Mouse (Mus musculus) CH12.LX (cell line): ENCODE measurements at regions not wholly inside any gene's neighbourhood (a gene's known extent, or its start where the extent isn't known, plus 50 kb on each side); places are given as distances from the start of the nearest gene placed in this dataset.
"Not testable (repeated sequence)": the region's sequence is repeated elsewhere in the genome, so short reads cannot be mapped to it uniquely, and the experiment has no call there.

Experiments
- DNase-seq: peaks from one replicate; pipeline ENCODE4 v3.0.0-alpha.2; 2013; ENCODE audit errors: extremely low read depth
- H3K27ac ChIP-seq: 2 replicates; pipeline ENCODE4 v1.5.1; 2012; ENCODE audit warnings: low read depth, mild to moderate bottlenecking, control low read depth, moderate library complexity; ENCODE audit not compliant: insufficient read depth
- H3K27me3 ChIP-seq: replicated peaks from 2 replicates; pipeline ENCODE3; 2012; ENCODE audit warnings: inconsistent platforms
- H3K36me3 ChIP-seq, 2 experiments: replicated peaks in 1 of 2; 2 replicates each; pipeline versions ENCODE3 to v1.6.1; 2012; ENCODE audit warnings: inconsistent platforms in 1 of 2, low read length in 1 of 2, mild to moderate bottlenecking in 1 of 2, mixed read lengths in 1 of 2, moderate library complexity in 1 of 2; ENCODE audit not compliant: control insufficient read depth in 1 of 2, insufficient read depth in 1 of 2
- H3K4me1 ChIP-seq, 2 experiments: 2 replicates each; pipeline ENCODE4 v1.6.1; 2012; ENCODE audit warnings: inconsistent platforms in 1 of 2, moderate library complexity in 1 of 2; ENCODE audit not compliant: insufficient read depth in 2 of 2, control insufficient read depth in 1 of 2
- H3K4me2 ChIP-seq: 2 replicates; pipeline ENCODE4 v1.6.1; 2012; ENCODE audit warnings: low read depth, mild to moderate bottlenecking, control low read depth; ENCODE audit not compliant: poor library complexity, insufficient read depth, severe bottlenecking
- H3K4me3 ChIP-seq, 3 experiments: fragments of 150-350 bp in 1 of 3; sonication (generic) in 1 of 3; replicated peaks in 1 of 3; 2 replicates each; pipeline versions ENCODE3 to v1.5.1; 2011 to 2012; ENCODE audit warnings: low read depth in 2 of 3, low read length in 2 of 3, mild to moderate bottlenecking in 2 of 3, moderate library complexity in 2 of 3, control low read depth in 1 of 3, improper control_type of control experiment in 1 of 3, inconsistent platforms in 1 of 3, mixed read lengths in 1 of 3; ENCODE audit not compliant: poor library complexity in 1 of 3
- H3K79me2 ChIP-seq: replicated peaks from 2 replicates; pipeline ENCODE4 v1.6.1; 2012; ENCODE audit warnings: mild to moderate bottlenecking, moderate library complexity; ENCODE audit not compliant: control insufficient read depth, poor library complexity, insufficient read depth, severe bottlenecking; ENCODE audit errors: extremely low read depth
- H3K9ac ChIP-seq: 2 replicates; pipeline ENCODE4 v1.6.1; 2012; ENCODE audit warnings: low read depth, mild to moderate bottlenecking, control low read depth, moderate library complexity; ENCODE audit not compliant: insufficient read depth
- H3K9me3 ChIP-seq: replicated peaks from 2 replicates; pipeline ENCODE3; 2012; ENCODE audit warnings: low read length, inconsistent platforms, mixed read lengths
- BHLHE40 ChIP-seq: IDR thresholded peaks from 2 replicates; pipeline ENCODE4 v1.6.1; 2011; ENCODE audit warnings: mild to moderate bottlenecking, low read depth, low read length, improper control_type of control experiment
- CHD1 ChIP-seq: IDR thresholded peaks from 2 replicates; pipeline ENCODE4 v1.6.1; 2012; ENCODE audit warnings: low read depth, low read length, improper control_type of control experiment, inconsistent platforms
- CTCF ChIP-seq, 2 experiments: IDR thresholded peaks in 1 of 2; conservative IDR thresholded peaks in 1 of 2; 2 replicates each; pipeline ENCODE4 v1.5.1; 2011 to 2012; ENCODE audit warnings: low read depth in 2 of 2, low read length in 2 of 2, improper control_type of control experiment in 1 of 2, inconsistent platforms in 1 of 2, mild to moderate bottlenecking in 1 of 2, moderate library complexity in 1 of 2
- EP300 ChIP-seq: IDR thresholded peaks from 2 replicates; pipeline ENCODE4 v1.6.1; 2011; ENCODE audit warnings: low read length, improper control_type of control experiment
- ETS1 ChIP-seq: conservative IDR thresholded peaks from 2 replicates; pipeline ENCODE4 v1.6.1; 2012; ENCODE audit warnings: low read depth, mild to moderate bottlenecking, inconsistent platforms, low read length, improper control_type of control experiment, moderate library complexity
- HCFC1 ChIP-seq: IDR thresholded peaks from 2 replicates; pipeline ENCODE4 v1.6.1; 2012; ENCODE audit warnings: low read depth, mild to moderate bottlenecking, inconsistent platforms, low read length, improper control_type of control experiment
- IRF4 ChIP-seq: IDR thresholded peaks from 2 replicates; pipeline ENCODE4 v1.6.1; 2014; ENCODE audit warnings: low read depth, mild to moderate bottlenecking, inconsistent platforms, low read length, improper control_type of control experiment
- JUND ChIP-seq: conservative IDR thresholded peaks from 2 replicates; pipeline ENCODE4 v1.6.1; 2011; ENCODE audit warnings: low read depth, low read length, improper control_type of control experiment
- MAFK ChIP-seq: IDR thresholded peaks from 2 replicates; pipeline ENCODE4 v1.6.1; 2011; ENCODE audit warnings: low read length, improper control_type of control experiment; ENCODE audit not compliant: insufficient replicate concordance
- MAX ChIP-seq: IDR thresholded peaks from 2 replicates; pipeline ENCODE4 v1.6.1; 2011; ENCODE audit warnings: low read length, improper control_type of control experiment
- MAZ ChIP-seq: IDR thresholded peaks from 2 replicates; pipeline ENCODE4 v1.6.1; 2012; ENCODE audit warnings: low read depth, mild to moderate bottlenecking, inconsistent platforms, low read length, improper control_type of control experiment, moderate library complexity
- MEF2A ChIP-seq: IDR thresholded peaks from 2 replicates; pipeline ENCODE4 v1.6.1; 2014; ENCODE audit warnings: low read depth, mild to moderate bottlenecking, inconsistent platforms, low read length, improper control_type of control experiment, borderline replicate concordance
- MXI1 ChIP-seq: IDR thresholded peaks from 2 replicates; pipeline ENCODE4 v1.6.1; 2011; ENCODE audit warnings: mild to moderate bottlenecking, low read depth, low read length, improper control_type of control experiment
- NELFE ChIP-seq: IDR thresholded peaks from 2 replicates; pipeline ENCODE4 v1.6.1; 2011; ENCODE audit warnings: low read depth, low read length, improper control_type of control experiment
- NRF1 ChIP-seq: IDR thresholded peaks from 2 replicates; pipeline ENCODE4 v1.6.1; 2014; ENCODE audit warnings: low read depth, mild to moderate bottlenecking, inconsistent platforms, low read length, improper control_type of control experiment, moderate library complexity
- PAX5 ChIP-seq: IDR thresholded peaks from 2 replicates; pipeline ENCODE4 v1.6.1; 2012; ENCODE audit warnings: low read length, inconsistent platforms, mixed read lengths
- POLR2AphosphoS2 ChIP-seq: IDR thresholded peaks from 2 replicates; pipeline ENCODE4 v1.6.1; 2011; ENCODE audit warnings: low read depth, low read length, improper control_type of control experiment
- RAD21 ChIP-seq: IDR thresholded peaks from 2 replicates; pipeline ENCODE4 v1.6.1; 2011; ENCODE audit warnings: low read depth, mild to moderate bottlenecking, low read length, improper control_type of control experiment, moderate library complexity
- RCOR1 ChIP-seq: conservative IDR thresholded peaks from 2 replicates; pipeline ENCODE4 v1.6.1; 2012; ENCODE audit warnings: low read depth, mild to moderate bottlenecking, inconsistent platforms, low read length, improper control_type of control experiment
- SIN3A ChIP-seq: IDR thresholded peaks from 2 replicates; pipeline ENCODE4 v1.6.1; 2012; ENCODE audit warnings: low read length, improper control_type of control experiment, inconsistent platforms
- TBP ChIP-seq: conservative IDR thresholded peaks from 2 replicates; pipeline ENCODE4 v1.6.1; 2011; ENCODE audit warnings: low read depth, low read length, improper control_type of control experiment
- UBTF ChIP-seq: IDR thresholded peaks from 2 replicates; pipeline ENCODE4 v1.6.1; 2012; ENCODE audit warnings: low read depth, mild to moderate bottlenecking, inconsistent platforms, low read length, improper control_type of control experiment, moderate library complexity
- ZC3H11A ChIP-seq: IDR thresholded peaks from 2 replicates; pipeline ENCODE4 v1.6.1; 2012; ENCODE audit warnings: low read depth, mild to moderate bottlenecking, inconsistent platforms, low read length, improper control_type of control experiment
- ZKSCAN1 ChIP-seq: IDR thresholded peaks from 2 replicates; pipeline ENCODE4 v1.6.1; 2012; ENCODE audit warnings: low read depth, inconsistent platforms, low read length, improper control_type of control experiment, borderline replicate concordance
- ZNF384 ChIP-seq: IDR thresholded peaks from 2 replicates; pipeline ENCODE4 v1.6.1; 2012; ENCODE audit warnings: low read depth, low read length, improper control_type of control experiment, inconsistent platforms
- dilution Hi-C: fragments of 300-500 bp; cut with MboI; formaldehyde crosslinking; loops from 2 replicates; pipeline ENCODE4 v1.14.3; 2020; ENCODE audit warnings: low sequenced_read_pairs; ENCODE audit not compliant: extremely low pct_unique_long_range_greater_than_20kb, extremely low pct_ligation_motif_present
- in situ Hi-C: fragments of 300-500 bp; cut with MboI; formaldehyde crosslinking; loops from 3 replicates; pipeline ENCODE4 v1.14.3; 2019; ENCODE audit warnings: low sequenced_read_pairs, low pct_ligation_motif_present, low pct_unique_long_range_greater_than_20kb, mixed read lengths

DNA sequence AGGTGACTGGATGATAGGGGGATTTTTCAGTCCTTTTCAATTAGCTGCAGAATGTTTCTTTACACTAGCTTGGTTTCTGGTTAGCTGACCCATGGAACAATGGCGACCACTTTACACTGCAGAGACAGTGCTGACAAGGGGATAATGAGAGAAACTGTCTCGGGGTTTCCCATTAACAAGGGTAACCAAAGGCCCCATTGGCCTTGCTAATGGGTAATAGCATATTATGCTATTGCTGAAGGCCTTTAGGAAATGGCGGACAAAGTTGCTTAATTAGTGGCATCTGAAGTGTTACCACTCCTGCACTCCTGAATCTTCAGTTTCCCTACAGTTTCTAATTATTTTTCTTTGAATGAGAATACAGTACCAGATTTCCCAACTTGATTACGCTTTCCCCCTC lies 685.2 kb upstream of the Pou3f2 start (continued):
- no peak for TF ChIP-seq HCFC1

DNA sequence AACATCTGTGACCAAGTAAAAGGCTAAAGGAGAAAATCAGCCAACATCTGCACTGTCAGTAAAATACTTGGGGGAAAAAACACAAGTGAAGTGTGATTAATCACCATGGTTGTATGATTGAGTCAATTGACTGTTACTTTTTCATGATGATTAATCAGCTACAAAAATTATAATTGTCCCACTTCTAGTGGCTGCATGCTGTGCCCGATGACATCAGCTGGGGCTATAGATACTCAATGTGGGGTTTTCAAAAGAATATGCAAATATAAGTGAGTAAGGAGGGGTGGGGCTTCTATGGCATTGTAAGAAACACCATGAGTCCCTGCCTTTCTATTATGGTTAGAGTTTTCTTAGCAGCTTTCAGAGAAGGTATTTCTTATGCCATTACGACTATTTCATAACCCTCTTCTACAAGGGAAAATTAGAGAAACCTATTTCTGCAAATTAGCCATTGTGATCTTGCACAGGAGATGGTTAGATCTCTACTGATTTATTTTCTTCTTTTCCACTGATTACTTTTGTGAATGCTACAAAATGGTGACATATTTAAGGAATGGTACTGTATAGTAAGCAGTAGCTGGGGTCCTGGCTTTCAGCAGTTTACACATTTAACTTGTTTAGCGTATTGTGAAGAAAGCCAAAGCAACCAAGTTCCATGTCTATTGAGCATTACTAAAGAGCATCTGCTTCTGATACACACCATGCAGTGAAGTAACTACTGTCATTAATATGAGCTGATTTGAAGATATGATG lies 660.1 kb upstream of the Pou3f2 start:
- Histone ChIP-seq H3K4me1 (no peaks in the 10 kb centered on the region; a peak in 1 of 4 replicates), H3K9ac (no peak overlapping the region), H3K27me3 (no peaks in the 10 kb centered on the region), H3K4me2 (no peak overlapping the region), H3K36me3 (no peaks in the 10 kb centered on the region), H3K4me3 (no peak overlapping the region), H3K27ac (no peak overlapping the region), H3K79me2 (no peaks in the 10 kb centered on the region), H3K9me3 (no peaks in the 10 kb centered on the region)
- dilution Hi-C loops (no loop called here), in situ Hi-C loops (no loop called here)
- peak; percentile 9 for DNase-seq
- TF ChIP-seq RAD21 (no peak), NRF1 (no peak), ETS1 (no peak), HCFC1 (no peak), BHLHE40 (no peak), ZC3H11A (no peak), PAX5 (no peak), CTCF (conservative IDR thresholded peaks at IDR 0.05 in 1 of 2, IDR thresholded peaks at IDR 0.05 in 1 of 2; ENCODE audit: low read depth in 2 of 2, low read length in 2 of 2) (no peak), MXI1 (no peak), NELFE (no peak), SIN3A (no peak), RCOR1 (no peak), CHD1 (no peak), JUND (no peak), MAZ (no peak), MAFK (no peak), POLR2AphosphoS2 (no peak)
- TF ChIP-seq, all 38 proteins: peak for 0

DNA sequence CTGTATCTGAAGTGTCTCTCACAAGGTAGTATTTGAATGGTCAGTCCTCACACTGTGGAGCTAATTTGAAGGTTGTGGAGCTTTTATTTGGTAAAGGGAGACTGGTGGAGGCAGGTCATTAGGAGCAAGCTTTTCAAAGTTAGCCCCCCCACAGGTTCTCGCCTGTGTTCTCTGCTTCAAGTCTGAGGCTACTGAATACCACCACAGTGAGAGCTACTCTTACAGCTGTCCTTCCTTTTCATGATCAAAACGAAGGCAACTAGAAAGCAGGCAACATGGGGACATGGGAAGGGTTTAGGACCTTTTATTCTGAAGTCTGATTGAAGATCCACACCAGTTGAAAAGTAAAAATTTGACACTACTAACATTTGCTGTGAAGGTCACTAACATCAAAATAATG lies 645.2 kb upstream of the Pou3f2 start:
- dilution Hi-C loops, result no loop called here

GRCm38 (mm10) chr4:23101452-23101851 lies 613.3 kb upstream of the Pou3f2 start:
- H3K4me3 ChIP-seq, H3K79me2 ChIP-seq, H3K36me3 ChIP-seq, in situ Hi-C loops, H3K9me3 ChIP-seq, dilution Hi-C loops, H3K4me1 ChIP-seq, DNase-seq, H3K4me2 ChIP-seq, H3K9ac ChIP-seq, H3K27ac ChIP-seq, H3K27me3 ChIP-seq: not testable (repeated sequence)

More for the DNA sequence above, 645.2 kb upstream of the Pou3f2 start:
- TF ChIP-seq ZC3H11A (no peak), NELFE (no peak), MAX (no peak), UBTF (no peak), MAZ (no peak), IRF4 (no peak), TBP (no peak), MXI1 (no peak), MEF2A (no peak), ZNF384 (no peak), NRF1 (no peak), RCOR1 (no peak), SIN3A (no peak), EP300 (no peak), ZKSCAN1 (no peak), MAFK (no peak), JUND (no peak), RAD21 (no peak)
- no peak for DNase-seq
- in situ Hi-C loops, result no loop called here
- H3K27ac ChIP-seq, result no peak overlapping the region
- H3K9ac ChIP-seq, result no peak overlapping the region
- H3K4me3 ChIP-seq, result no peak overlapping the region
- no peak overlapping the region for H3K4me2 ChIP-seq
- no peaks in the 10 kb centered on the region for H3K36me3 ChIP-seq
- no peaks in the 10 kb centered on the region for H3K27me3 ChIP-seq
- no peaks in the 10 kb centered on the region for H3K9me3 ChIP-seq
- no peaks in the 10 kb centered on the region for H3K79me2 ChIP-seq
- no peaks in the 10 kb centered on the region for H3K4me1 ChIP-seq
